Mouse (Mus musculus): ENCODE data around the gene Pknox2.

DNA sequence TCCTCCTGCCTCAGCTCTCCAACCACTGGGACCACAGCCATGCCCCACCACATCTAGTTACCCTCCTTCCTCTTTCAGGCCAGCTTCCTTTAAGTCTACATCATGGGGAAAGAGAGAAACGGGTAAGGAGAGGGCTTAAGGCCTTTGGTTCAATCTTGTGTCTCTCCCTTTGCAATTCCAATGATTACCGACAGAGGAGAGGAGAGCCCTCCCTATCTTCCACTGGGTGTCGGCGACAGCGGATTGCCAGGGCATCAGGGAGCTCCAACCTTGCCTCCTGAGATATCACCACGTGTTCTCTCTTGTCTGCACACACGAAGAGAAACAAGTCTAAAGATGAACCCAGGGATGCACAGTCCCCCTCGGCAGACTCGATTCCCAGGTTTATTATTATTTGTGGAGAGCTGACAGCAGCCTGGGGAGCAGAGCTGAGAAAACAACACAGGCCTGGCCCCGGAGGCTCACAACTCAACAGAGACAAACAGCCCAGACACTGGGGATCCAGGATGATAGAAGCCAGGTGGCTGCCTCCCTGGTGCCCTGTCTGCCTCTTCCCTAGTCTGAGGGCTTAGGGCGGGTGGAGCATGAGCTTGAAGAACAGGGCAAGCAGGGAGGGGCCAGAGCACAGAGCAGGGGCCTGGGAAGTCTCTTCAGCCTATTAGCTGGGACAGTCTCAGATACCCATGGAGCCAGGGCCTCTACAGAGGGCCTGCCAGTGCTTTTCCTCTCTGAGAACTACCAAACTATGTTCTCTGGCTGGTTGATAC is 170.4 kb downstream of the Pknox2 start:
- TF ChIP-seq CTCF (IDR thresholded peaks at IDR 0.05; ENCODE audit: insufficient read depth, low read length) (no peak), POLR2A (IDR thresholded peaks at IDR 0.05; ENCODE audit: borderline replicate concordance, extremely low read depth, low read depth, low read length) (no peak)

Measured in lung, adult 2 months (tissue).